Mouse (Mus musculus) liver, postnatal 0 days (tissue): ENCODE results near the gene Prr23a1. TPM values are rescaled to one million over a fixed set of nuclear protein-coding genes. Genes with fewer than 3 reads are reported as not detected.
A peak's percentile ranks its signal among the peaks of the same experiment; 100 is the strongest.

ENCODE experiments used
- ATAC-seq: fragments of 200-750 bp; cut with Nextera tagmentation; 2 replicates; pipeline ENCODE4 v1.8.0; 2017; ENCODE audit warnings: mild to moderate bottlenecking, moderate library complexity
- DNase-seq: peaks from one replicate; pipeline ENCODE4 v3.0.0-alpha.2; 2016
- H3K27ac ChIP-seq: fragments of 300-500 bp; sonication (generic); 2 replicates; pipeline ENCODE4 v1.5.1; 2014; ENCODE audit warnings: antibody characterized with exemption, moderate library complexity, mild to moderate bottlenecking, low read depth
- H3K27me3 ChIP-seq: fragments of 300-500 bp; sonication (generic); 2 replicates; pipeline ENCODE4 v1.6.1; 2014; ENCODE audit warnings: low read length, control low read depth, mixed read lengths; ENCODE audit not compliant: insufficient read depth
- H3K36me3 ChIP-seq: fragments of 300-500 bp; sonication (generic); replicated peaks from 2 replicates; pipeline ENCODE4 v1.6.1; 2014; ENCODE audit warnings: mild to moderate bottlenecking, control low read depth, low read length, moderate library complexity, mixed read lengths; ENCODE audit not compliant: insufficient read depth
- H3K4me1 ChIP-seq: fragments of 300-500 bp; sonication (generic); 2 replicates; pipeline ENCODE4 v1.6.1; 2014; ENCODE audit warnings: antibody characterized with exemption, mild to moderate bottlenecking, control low read depth; ENCODE audit not compliant: insufficient read depth
- H3K4me2 ChIP-seq: fragments of 300-500 bp; sonication (generic); 2 replicates; pipeline ENCODE4 v1.6.1; 2014; ENCODE audit warnings: low read depth, mild to moderate bottlenecking, low read length, moderate library complexity, mixed read lengths
- H3K4me3 ChIP-seq: fragments of 300-500 bp; sonication (generic); 2 replicates; pipeline ENCODE4 v1.5.1; 2014; ENCODE audit warnings: low read depth, low read length
- H3K9ac ChIP-seq: fragments of 300-500 bp; sonication (generic); replicated peaks from 2 replicates; pipeline ENCODE4 v1.6.1; 2014; ENCODE audit warnings: mild to moderate bottlenecking, moderate library complexity
- H3K9me3 ChIP-seq: fragments of 300-500 bp; sonication (generic); 2 replicates; pipeline ENCODE4 v1.6.1; 2016; ENCODE audit warnings: mild to moderate bottlenecking, control low read depth, low read length, mixed read lengths
- CTCF ChIP-seq: sonication (generic); IDR thresholded peaks from 2 replicates; pipeline ENCODE4 v1.5.1; 2016; ENCODE audit warnings: antibody characterized with exemption, low read depth
- EP300 ChIP-seq: IDR thresholded peaks from 2 replicates; pipeline ENCODE4 v1.6.1; 2016; ENCODE audit warnings: antibody characterized with exemption, low read depth, mild to moderate bottlenecking
- WGBS: fragments of 180-500 bp; shearing (Covaris S2); extraction: QIAGEN DNeasy Blood & Tissue Kit; methylation state at CpG from one replicate; pipeline ENCODE4 v1.1.7; 2014; ENCODE audit not compliant: insufficient replicate concordance; 5-methylcytosine and 5-hydroxymethylcytosine counted together
- polyA plus RNA-seq: library from polyadenylated mRNA; unstranded; fragments of >200 nt; fragmentation: Nextera tagmentation; extraction: Ambion mirVana; gene quantifications from 2 replicates; pipeline ENCODE4 v1.2.1, GENCODE M21; 2015

Gene Prr23a1
- polyA plus RNA-seq, 1 experiment from 2014 or later = not detected

DNA sequence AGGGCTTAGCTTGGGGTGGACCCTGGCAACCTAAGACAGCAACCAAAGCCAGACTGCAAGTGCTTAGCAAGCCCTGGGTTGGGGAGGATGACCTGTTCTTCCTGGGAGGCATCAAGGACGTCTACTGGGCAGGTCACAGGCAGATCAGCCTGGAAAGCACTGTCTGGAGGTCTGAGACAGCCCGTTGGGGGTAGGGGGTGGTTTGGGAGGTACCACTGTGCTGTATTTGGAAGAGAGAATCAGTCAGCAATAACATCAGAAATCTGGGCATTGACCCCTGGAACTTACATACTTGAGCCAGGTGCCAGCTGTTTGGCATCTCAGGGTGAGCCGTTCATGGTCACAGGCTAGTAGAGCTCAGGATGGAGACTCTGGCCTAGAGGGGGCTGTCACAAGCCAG is 26.2 kb upstream of the Prr23a1 start:
- H3K36me3 ChIP-seq = no peaks in the 10 kb centered on the region
- H3K4me1 ChIP-seq = no peaks in the 10 kb centered on the region
- H3K9ac ChIP-seq = no peak overlapping the region
- ATAC-seq (no peak), DNase-seq (no peak)
- no peaks in the 10 kb centered on the region for H3K27me3 ChIP-seq
- TF ChIP-seq EP300 (no peak), CTCF (no peak)
- H3K9me3 ChIP-seq = no peaks in the 10 kb centered on the region
- no peak overlapping the region for H3K4me2 ChIP-seq
- WGBS = 62% methylated on average over 3 of the region's 3 CpGs
- H3K4me3 ChIP-seq = no peak overlapping the region
- H3K27ac ChIP-seq = no peak overlapping the region

DNA sequence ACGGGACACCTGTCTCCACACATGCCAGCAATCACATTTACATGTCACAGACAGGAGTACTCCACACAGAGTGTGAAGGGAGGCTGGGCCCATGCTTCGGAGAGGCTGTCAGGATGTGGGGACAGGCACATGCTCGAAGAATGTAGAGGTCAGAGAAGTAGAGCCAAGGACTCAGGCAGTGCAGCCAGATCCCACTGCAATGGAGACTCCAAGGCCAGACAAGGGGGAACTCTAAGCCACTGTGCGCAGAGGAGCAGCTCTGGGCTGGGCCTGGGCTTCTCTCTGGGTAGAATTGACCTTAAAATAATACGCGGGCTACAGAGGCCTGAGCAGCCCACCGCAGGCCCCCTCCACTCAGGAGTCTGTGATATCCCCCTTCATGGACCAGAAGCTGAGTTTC is 24.7 kb upstream of the Prr23a1 start:
- no peaks in the 10 kb centered on the region for H3K9me3 ChIP-seq
- no peak for ATAC-seq
- no peaks in the 10 kb centered on the region for H3K27me3 ChIP-seq
- no peaks in the 10 kb centered on the region for H3K4me1 ChIP-seq
- 79% methylated on average over 7 of the region's 7 CpGs for WGBS
- TF ChIP-seq CTCF (no peak), EP300 (no peak)
- H3K4me3 ChIP-seq = no peak overlapping the region
- H3K27ac ChIP-seq = no peak overlapping the region
- no peak overlapping the region for H3K4me2 ChIP-seq
- H3K36me3 ChIP-seq = no peaks in the 10 kb centered on the region
- DNase-seq = peak; percentile 2
- no peak overlapping the region for H3K9ac ChIP-seq

DNA sequence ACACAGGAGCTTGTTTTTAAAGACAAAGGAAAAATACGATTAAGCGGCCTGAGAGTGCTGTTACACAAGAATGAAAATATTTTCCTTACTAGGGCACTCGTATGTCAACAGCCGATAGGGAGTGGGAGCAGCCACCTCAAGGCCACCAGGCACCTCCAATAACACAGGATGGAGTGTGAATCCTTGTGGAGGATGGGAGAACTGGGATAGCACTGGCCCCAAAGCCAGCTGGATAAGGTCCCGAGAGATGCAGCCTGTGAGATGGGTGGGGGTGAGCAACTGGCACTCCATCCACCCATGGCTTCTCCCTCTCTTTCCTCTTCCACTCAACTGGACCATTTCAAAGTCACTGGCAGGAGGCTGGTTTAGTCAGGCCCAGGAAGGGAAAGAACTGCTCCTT is 23.3 kb upstream of the Prr23a1 start:
- H3K27me3 ChIP-seq = no peaks in the 10 kb centered on the region
- no peak for TF ChIP-seq CTCF
- TF ChIP-seq EP300 = no peak
- H3K4me3 ChIP-seq = no peak overlapping the region
- H3K27ac ChIP-seq = no peak overlapping the region
- WGBS = 62% methylated on average over 5 of the region's 5 CpGs
- no peaks in the 10 kb centered on the region for H3K36me3 ChIP-seq
- ATAC-seq = no peak
- DNase-seq = peak; percentile 5
- H3K4me2 ChIP-seq = no peak overlapping the region
- no peaks in the 10 kb centered on the region for H3K4me1 ChIP-seq
- no peaks in the 10 kb centered on the region for H3K9me3 ChIP-seq
- no peak overlapping the region for H3K9ac ChIP-seq

DNA sequence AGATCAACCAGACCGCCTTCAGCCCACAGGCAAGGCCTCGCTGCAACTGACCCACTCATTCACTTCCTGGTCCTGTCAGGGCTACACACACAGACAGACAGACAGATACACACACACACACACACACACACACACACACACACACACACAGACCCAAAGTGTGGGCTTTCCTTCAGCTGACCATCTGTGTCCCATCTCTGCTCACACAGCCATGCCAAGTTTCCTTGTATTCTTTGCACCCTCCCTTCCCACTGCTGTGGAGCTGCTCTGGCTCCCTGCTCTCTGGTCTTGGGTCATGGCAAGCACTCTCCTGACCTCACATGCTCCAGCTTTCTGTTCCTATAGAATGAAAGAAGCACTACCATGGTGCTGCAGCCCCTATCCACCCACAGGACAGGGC is 22.8 kb upstream of the Prr23a1 start:
- Histone ChIP-seq H3K9me3 (no peaks in the 10 kb centered on the region), H3K36me3 (no peaks in the 10 kb centered on the region), H3K4me1 (no peaks in the 10 kb centered on the region), H3K27me3 (no peaks in the 10 kb centered on the region), H3K9ac (no peak overlapping the region), H3K4me2 (no peak overlapping the region), H3K4me3 (no peak overlapping the region), H3K27ac (no peak overlapping the region)
- no peak for ATAC-seq
- 80% methylated on average over 2 of the region's 2 CpGs for WGBS
- TF ChIP-seq CTCF = no peak
- TF ChIP-seq EP300 = no peak
- peak; percentile 10 for DNase-seq

DNA sequence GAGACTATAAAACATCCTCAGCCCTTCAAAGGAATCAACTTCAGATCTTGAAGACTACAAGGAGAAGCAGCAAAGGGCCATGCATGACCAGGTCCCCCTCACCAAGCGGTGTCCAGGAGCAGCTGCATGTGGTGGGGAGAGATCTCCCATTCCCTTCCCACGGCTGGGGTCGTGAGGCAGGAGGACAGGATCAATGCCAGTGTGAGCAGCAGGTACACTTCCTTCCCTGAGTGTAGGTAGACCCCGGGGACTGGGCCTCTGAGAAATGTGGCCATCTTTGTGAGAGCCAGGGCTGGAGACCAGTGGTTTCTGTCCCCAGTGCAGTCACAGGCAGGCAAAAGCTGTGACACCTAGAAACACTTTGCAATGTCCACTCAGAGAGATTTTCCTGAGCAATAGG is 21.8 kb upstream of the Prr23a1 start:
- Histone ChIP-seq H3K4me3 (no peak overlapping the region), H3K9me3 (no peaks in the 10 kb centered on the region), H3K27ac (no peak overlapping the region), H3K27me3 (no peaks in the 10 kb centered on the region), H3K9ac (no peak overlapping the region), H3K4me2 (no peak overlapping the region), H3K36me3 (no peaks in the 10 kb centered on the region), H3K4me1 (no peaks in the 10 kb centered on the region)
- TF ChIP-seq CTCF = no peak
- TF ChIP-seq EP300 = no peak
- DNase-seq (no peak), ATAC-seq (no peak)
- WGBS = 76% methylated on average over 4 of the region's 4 CpGs

DNA sequence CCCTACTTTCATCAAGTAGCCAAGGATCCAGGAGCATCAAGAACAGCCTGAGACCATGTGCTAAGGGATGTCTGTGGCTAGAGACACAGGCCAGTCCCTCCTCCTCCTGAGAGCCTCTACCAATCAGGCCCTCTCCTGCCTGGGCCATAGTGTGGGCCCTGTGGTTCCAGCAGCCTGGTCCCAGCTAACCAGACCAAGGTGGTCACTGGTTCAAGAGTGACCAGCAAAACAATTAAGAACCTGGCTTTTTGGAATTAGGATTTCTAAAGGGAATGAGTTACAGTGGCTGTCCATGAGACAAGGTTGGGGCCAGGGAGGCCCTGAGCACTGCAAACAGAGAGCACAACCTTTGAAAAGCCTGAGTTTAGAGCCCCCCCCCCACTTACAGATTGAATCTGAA is 21.2 kb upstream of the Prr23a1 start:
- Histone ChIP-seq H3K36me3 (no peaks in the 10 kb centered on the region), H3K4me3 (no peak overlapping the region), H3K27ac (no peak overlapping the region), H3K27me3 (no peaks in the 10 kb centered on the region), H3K4me2 (no peak overlapping the region), H3K9ac (no peak overlapping the region), H3K4me1 (no peaks in the 10 kb centered on the region), H3K9me3 (no peaks in the 10 kb centered on the region)
- ATAC-seq (no peak), DNase-seq (no peak)
- TF ChIP-seq EP300 = no peak
- TF ChIP-seq CTCF = no peak

DNA sequence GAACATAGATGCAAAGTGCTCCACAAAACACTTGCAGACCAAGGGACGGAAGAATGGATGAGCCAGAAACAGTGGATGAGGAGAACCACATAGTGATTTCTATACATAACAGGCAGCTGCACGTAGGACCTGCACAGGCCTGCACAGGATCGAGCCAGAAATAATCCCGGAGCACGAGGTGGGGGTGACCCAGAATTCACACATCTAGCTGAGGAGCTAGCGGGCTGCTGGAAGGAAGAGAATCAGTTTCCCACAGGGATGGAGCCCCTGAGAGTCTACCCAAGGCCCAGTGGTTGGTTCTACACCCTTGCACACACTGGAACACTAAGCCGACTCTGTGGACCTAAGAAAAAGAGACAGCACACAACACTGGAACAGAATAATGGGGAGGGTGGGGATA is 18.5 kb upstream of the Prr23a1 start:
- DNase-seq (no peak), ATAC-seq (no peak)
- Histone ChIP-seq H3K9me3 (no peaks in the 10 kb centered on the region), H3K36me3 (no peaks in the 10 kb centered on the region), H3K9ac (no peak overlapping the region), H3K27ac (no peak overlapping the region), H3K4me3 (no peak overlapping the region), H3K27me3 (no peaks in the 10 kb centered on the region), H3K4me1 (no peaks in the 10 kb centered on the region), H3K4me2 (no peak overlapping the region)
- TF ChIP-seq EP300 = no peak
- TF ChIP-seq CTCF = no peak
- 79% methylated on average over 7 of the region's 7 CpGs for WGBS
